Mouse (Mus musculus) erythroblast, embryonic 14.5 days (primary cell): ENCODE data around the gene Syde2.

Experiments used
- GATA1 ChIP-seq: IDR thresholded peaks from 2 replicates; pipeline ENCODE4 v1.6.1; 2012; ENCODE audit warnings: low read length, inconsistent platforms, mixed read lengths
- TAL1 ChIP-seq: IDR thresholded peaks from 3 replicates; pipeline ENCODE4 v1.6.1; 2012; ENCODE audit warnings: low read length, inconsistent platforms, mixed read lengths

DNA sequence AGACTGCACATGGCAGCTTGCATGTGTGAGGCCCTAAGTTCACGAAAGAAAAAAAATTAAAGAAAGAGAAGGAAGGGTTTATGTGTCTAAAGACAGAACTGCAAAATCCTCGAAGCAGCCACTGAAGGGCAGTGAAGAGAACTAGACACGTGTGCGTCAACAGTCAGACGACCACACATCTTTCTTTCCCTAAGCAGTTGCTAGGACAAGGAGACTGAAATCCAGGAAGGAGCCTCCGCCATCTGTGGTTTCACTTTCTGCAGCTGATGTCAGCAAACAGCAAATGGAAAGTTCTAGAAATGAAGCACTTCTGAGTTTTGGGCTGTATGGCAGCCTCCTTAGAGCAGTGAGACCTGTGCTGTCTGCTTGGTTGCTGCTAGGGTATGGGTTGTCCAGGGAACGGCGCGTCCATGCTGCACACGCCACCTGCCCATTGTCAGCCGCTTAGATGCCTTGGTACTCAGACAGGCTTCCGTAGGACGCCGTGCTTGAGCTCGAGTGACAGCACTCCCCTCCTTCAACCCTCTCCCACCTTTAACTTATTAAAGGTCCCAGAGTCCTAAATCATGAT, 71.8 kb downstream of the Syde2 start:
- TF ChIP-seq GATA1 (no peak), TAL1 (no peak)
